8 mouse cellular contexts compared by ENCODE assay signal in the genomic region with DNA sequence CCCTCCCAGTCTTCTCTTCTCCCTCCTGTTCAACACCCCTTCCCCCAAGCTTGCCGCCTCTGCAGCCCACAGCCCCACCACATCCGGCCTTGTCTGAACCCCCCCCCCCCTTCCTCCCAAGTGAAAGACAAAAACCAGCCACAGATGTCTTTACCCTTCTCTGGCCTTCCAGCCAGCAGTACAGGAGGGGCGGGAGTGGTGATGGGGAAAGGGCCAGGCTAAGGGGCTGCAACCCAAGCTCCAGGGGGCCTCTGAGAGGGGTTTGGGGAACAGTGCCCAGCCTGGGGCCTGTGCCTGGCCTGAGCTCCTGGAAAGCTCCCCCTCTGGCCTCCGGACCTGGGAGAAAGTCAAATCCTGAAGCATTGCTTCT. TPM values are rescaled to one million over a fixed set of nuclear protein-coding genes. Genes with fewer than 3 reads are reported as not detected.
A peak's percentile ranks its signal among the peaks of the same experiment; 100 is the strongest.
DNase-seq lines count a peak whose midpoint lies in the region; ATAC-seq and TF ChIP-seq lines count a peak whose summit lies in the region.

No protein-coding gene starts in this region.

- DNase-seq in lung, postnatal 10 days: peak; percentile 48
- no peak for DNase-seq in lung, adult 2 months
- peak; percentile 87 for DNase-seq in embryonic facial prominence, embryonic 14.5 days (ENCODE audit: low spot score)
- DNase-seq in limb, embryonic 14.5 days (ENCODE audit: low spot score): peak; percentile 68
- DNase-seq in thymus, postnatal 0 days (ENCODE audit: low spot score): peak; percentile 84
- no peak for DNase-seq in left cerebral cortex, adult 11 months (ENCODE audit: low spot score)
- DNase-seq in right cerebral cortex, adult 2 months (ENCODE audit: low spot score in 2 of 2): no peak
- DNase-seq in cerebellum, postnatal 25 days: no peak

- no peaks in the 10 kb centered on the region for H3K36me3 ChIP-seq in embryonic facial prominence, embryonic 14.5 days (ENCODE audit: control insufficient read depth, insufficient read depth, low read length)
- no peaks in the 10 kb centered on the region for H3K36me3 ChIP-seq in limb, embryonic 14.5 days (ENCODE audit: control insufficient read depth, insufficient read depth, low read length)

- peak; percentile 63 for ATAC-seq in embryonic facial prominence, embryonic 14.5 days (ENCODE audit: low read depth)
- ATAC-seq in limb, embryonic 14.5 days (ENCODE audit: low FRiP score, low read depth): peak; percentile 58

- TF ChIP-seq POLR2A in lung, adult 2 months (IDR thresholded peaks at IDR 0.05; ENCODE audit: borderline replicate concordance, extremely low read depth, low read depth, low read length): no peak
- TF ChIP-seq POLR2A in limb, embryonic 14.5 days (IDR thresholded peaks at IDR 0.05; ENCODE audit: borderline replicate concordance, extremely low read depth, insufficient read depth, insufficient read length): no peak

- no peak for TF ChIP-seq CTCF in lung, adult 2 months (IDR thresholded peaks at IDR 0.05; ENCODE audit: insufficient read depth, low read length)

- peaks cover 5% of the 10 kb centered on the region; the same call in 1 of the 2 replicates for H3K27me3 ChIP-seq in embryonic facial prominence, embryonic 14.5 days (replicated peaks; ENCODE audit: control insufficient read depth, insufficient read depth, low read length)
- no peaks in the 10 kb centered on the region for H3K27me3 ChIP-seq in limb, embryonic 14.5 days (ENCODE audit: control insufficient read depth, insufficient read depth, low read length)

- 50% methylated on average over 4 of the region's 4 CpGs for WGBS in lung, adult 2 months
- 27% methylated on average over 1 of the region's 4 CpGs for WGBS in embryonic facial prominence, embryonic 14.5 days
- 3% methylated on average over 3 of the region's 4 CpGs for WGBS in limb, embryonic 14.5 days

- H3K4me2 ChIP-seq in embryonic facial prominence, embryonic 14.5 days (ENCODE audit: low read depth, low read length): peak overlapping the region; percentile 44
- peak overlapping the region; percentile 37 for H3K4me2 ChIP-seq in limb, embryonic 14.5 days (replicated peaks; ENCODE audit: low read depth, low read length, severe bottlenecking)

- H3K27ac ChIP-seq in embryonic facial prominence, embryonic 14.5 days (replicated peaks; ENCODE audit: low read depth, low read length): peak overlapping the region; percentile 94
- peak overlapping the region; percentile 96 for H3K27ac ChIP-seq in limb, embryonic 14.5 days (replicated peaks; ENCODE audit: low read depth, low read length)

- peaks cover 13% of the 10 kb centered on the region for H3K4me1 ChIP-seq in lung, adult 2 months (ENCODE audit: control insufficient read depth, insufficient read depth, low read length)
- H3K4me1 ChIP-seq in embryonic facial prominence, embryonic 14.5 days (ENCODE audit: control insufficient read depth, insufficient read depth, low read length): peaks cover 45% of the 10 kb centered on the region
- peaks cover 59% of the 10 kb centered on the region for H3K4me1 ChIP-seq in limb, embryonic 14.5 days (ENCODE audit: control insufficient read depth, insufficient read depth, low read length)

- H3K9me3 ChIP-seq in embryonic facial prominence, embryonic 14.5 days (ENCODE audit: control insufficient read depth, low read length): no peaks in the 10 kb centered on the region
- no peaks in the 10 kb centered on the region for H3K9me3 ChIP-seq in limb, embryonic 14.5 days (ENCODE audit: control insufficient read depth, low read length)

- peak overlapping the region; percentile 31; the same call in 1 of the 2 replicates for H3K9ac ChIP-seq in embryonic facial prominence, embryonic 14.5 days (ENCODE audit: low read depth, low read length)
- peak overlapping the region; percentile 21; the same call in 1 of the 2 replicates for H3K9ac ChIP-seq in limb, embryonic 14.5 days (ENCODE audit: low read depth, low read length, severe bottlenecking)

- no peak overlapping the region for H3K4me3 ChIP-seq in lung, adult 2 months (replicated peaks; ENCODE audit: extremely low read depth, low read depth, low read length)
- H3K4me3 ChIP-seq in embryonic facial prominence, embryonic 14.5 days (ENCODE audit: low read depth, low read length): no peak overlapping the region
- H3K4me3 ChIP-seq in limb, embryonic 14.5 days (replicated peaks; ENCODE audit: low read length): no peak overlapping the region

RNA-seq across cellular contexts. Expression of a gene that starts 7.0 kb away (rescaled TPM):
- 15.5 and 19.7 TPM in 2 replicates for polyA plus RNA-seq in lung, adult 2 months (2012; rRNA removed)
- 0.33 and 0.50 TPM in 2 replicates for polyA plus RNA-seq in embryonic facial prominence, embryonic 14.5 days (2014; fragmentation: Nextera tagmentation; extraction: Ambion mirVana)
- 0.65 and 0.99 TPM in 2 replicates for polyA plus RNA-seq in limb, embryonic 14.5 days (2012; rRNA removed)
- polyA plus RNA-seq in limb, embryonic 14.5 days (2014; fragmentation: Nextera tagmentation; extraction: Ambion mirVana): 0.84 and 0.94 TPM in 2 replicates
- 36.2 and 37.4 TPM in 2 replicates for polyA plus RNA-seq in thymus, postnatal 0 days (2015; fragmentation: Nextera tagmentation; extraction: Ambion mirVana)

RNA-seq across cellular contexts. Expression of a gene that starts 58.8 kb away (rescaled TPM):
- polyA plus RNA-seq in lung, adult 2 months (2012; rRNA removed): 2.9 and 4.9 TPM in 2 replicates
- polyA plus RNA-seq in embryonic facial prominence, embryonic 14.5 days (2014; fragmentation: Nextera tagmentation; extraction: Ambion mirVana): 0.81 and 1.0 TPM in 2 replicates
- polyA plus RNA-seq in limb, embryonic 14.5 days (2012; rRNA removed): 1.6 and 1.7 TPM in 2 replicates
- 1.5 and 2.5 TPM in 2 replicates for polyA plus RNA-seq in limb, embryonic 14.5 days (2014; fragmentation: Nextera tagmentation; extraction: Ambion mirVana)
- polyA plus RNA-seq in thymus, postnatal 0 days (2015; fragmentation: Nextera tagmentation; extraction: Ambion mirVana): 1.4 and 1.7 TPM in 2 replicates

Comparison
In these comparisons a context has a peak if more than half of its experiments do, and no peak if none do; other contexts are left out.
1. DNase-seq: peak in lung, postnatal 10 days (single experiment), embryonic facial prominence, embryonic 14.5 days (single experiment), limb, embryonic 14.5 days (single experiment) and thymus, postnatal 0 days (single experiment); none in lung, adult 2 months (single experiment), left cerebral cortex, adult 11 months (single experiment), right cerebral cortex, adult 2 months (0 of 2) and cerebellum, postnatal 25 days (0 of 2).